Mouse (Mus musculus) cerebellum, adult 2 months (tissue): ENCODE data around the gene Isoc2a.

Source experiments
- CTCF ChIP-seq: fragments of 200-500 bp; IDR thresholded peaks from 2 replicates; pipeline ENCODE4 v1.5.1; 2011; ENCODE audit warnings: low read depth, mild to moderate bottlenecking, control low read depth, low read length, moderate library complexity, borderline replicate concordance; ENCODE audit not compliant: insufficient read depth
- POLR2A ChIP-seq: fragments of 200-500 bp; IDR thresholded peaks from 2 replicates; pipeline ENCODE4 v1.6.1; 2011; ENCODE audit warnings: low read length, control low read depth, borderline replicate concordance; ENCODE audit not compliant: insufficient read depth

- TF ChIP-seq CTCF (no peak; the same call in 1 of the 2 replicates), POLR2A (no peak)
Measured at GRCm38 (mm10) chr7:4934160-4934914, 57.4 kb downstream of the Isoc2a start.
